Mouse (Mus musculus) erythroid progenitor cell, adult 5-6 weeks (primary cell): ENCODE data around the gene Syn3. TPM values are rescaled to one million over a fixed set of nuclear protein-coding genes. Genes with fewer than 3 reads are reported as not detected.
A peak's percentile ranks its signal among the peaks of the same experiment; 100 is the strongest.

Experiments used
- ATAC-seq: replicated peaks from 2 replicates; pipeline ENCODE4 v1.8.0; 2016; ENCODE audit warnings: moderate number of reproducible peaks, mild to moderate bottlenecking, moderate TSS enrichment, inconsistent platforms; ENCODE audit not compliant: poor library complexity, low FRiP score, severe bottlenecking
- total RNA-seq, 2 experiments: library from RNA; stranded (forward) in 1 of 2; stranded (reverse) in 1 of 2; fragments of 150-400 nt in 1 of 2; fragments of 186-747, 209-891 nt in 1 of 2; gene quantifications; 2 replicates each; pipeline versions ENCODE4 v1.2.3 to v1.2.4; 2015 to 2017; ENCODE audit warnings: low replicate concordance in 2 of 2

Syn3 gene
- total RNA-seq, 2 experiments from 2014 or later, result not detected

DNA sequence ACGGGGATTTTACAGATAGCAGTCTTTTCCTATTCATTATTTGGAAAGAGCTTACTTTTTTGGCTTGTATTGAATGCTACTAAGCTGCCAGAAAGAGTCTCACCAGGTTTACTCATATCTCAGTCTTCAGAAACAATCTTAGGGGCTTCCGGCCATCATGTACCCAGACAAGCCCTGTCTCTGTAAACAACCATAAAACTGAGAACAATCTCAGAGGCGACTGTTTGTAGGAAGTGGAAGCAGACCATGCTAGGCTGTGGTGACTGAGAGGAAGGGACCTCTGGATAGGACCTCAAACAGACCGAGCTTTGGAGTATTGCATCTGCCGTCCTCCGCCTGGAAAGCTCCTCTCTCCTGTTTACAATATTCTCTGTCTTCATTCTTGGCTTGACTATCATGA, 400.3 kb downstream of the Syn3 start:
- ATAC-seq, result no peak

DNA sequence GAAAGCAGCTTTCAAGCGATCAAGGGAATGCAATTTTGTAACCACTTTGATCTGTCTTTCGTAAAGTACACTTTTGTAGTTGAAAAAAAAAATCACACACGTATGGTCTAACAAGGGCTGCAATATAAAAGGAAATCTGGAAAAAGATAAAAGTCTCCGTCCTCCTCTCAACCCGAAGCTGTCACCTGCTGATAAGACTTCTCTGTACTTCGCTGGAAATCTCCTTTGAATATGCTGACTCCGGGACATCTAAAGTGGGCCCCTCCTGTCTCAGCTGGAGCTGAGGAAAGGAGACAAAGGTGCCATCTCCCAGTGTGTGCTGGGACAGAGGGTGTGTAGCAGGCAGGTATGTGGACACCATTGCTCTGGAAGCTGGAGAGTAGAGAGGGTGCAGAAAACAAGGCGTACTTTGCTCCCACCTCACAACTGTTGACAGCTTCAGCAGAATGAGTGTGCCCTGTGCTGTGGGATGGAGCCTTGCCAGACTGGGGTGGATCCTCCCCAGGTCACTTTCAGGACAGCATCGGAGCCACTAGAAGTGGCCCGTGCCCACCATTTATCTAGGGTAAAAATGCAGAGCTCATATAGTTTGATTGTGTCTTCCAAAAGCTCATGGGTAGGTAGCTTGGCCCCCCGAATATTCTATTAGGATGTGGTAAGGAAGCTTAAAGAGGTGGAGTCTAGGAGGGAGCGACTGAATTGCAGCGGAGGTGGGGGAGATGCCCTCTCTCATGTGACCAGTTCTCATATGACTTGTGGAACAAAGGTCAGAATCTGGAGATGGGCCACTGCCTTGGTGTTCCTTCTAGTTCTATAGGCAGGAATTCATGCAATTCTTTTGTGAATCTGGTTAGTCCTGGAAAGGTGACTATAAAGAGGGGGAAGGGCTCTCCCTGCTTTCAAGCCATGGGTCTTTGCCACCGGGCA, 405.3 kb downstream of the Syn3 start:
- ATAC-seq, result no peak

DNA sequence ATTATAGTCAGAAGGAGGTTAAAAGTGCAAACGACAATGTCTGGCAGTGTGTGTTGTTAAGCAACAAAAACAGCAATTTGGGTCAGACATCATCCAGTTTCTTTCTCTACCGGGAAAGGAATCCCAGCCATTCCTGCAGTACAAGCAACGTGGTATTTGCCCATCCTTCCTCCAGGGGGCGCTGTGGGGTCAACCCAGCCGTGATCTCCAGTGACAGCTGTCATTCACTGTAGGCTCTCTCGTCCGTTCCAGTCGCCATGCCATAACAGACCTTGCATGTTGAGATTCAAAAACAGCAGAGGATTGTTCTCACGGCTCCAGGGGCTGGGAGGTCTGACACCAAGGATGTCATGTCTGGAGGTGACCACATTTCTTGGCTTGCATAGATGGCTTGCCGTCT, 406.8 kb downstream of the Syn3 start:
- peak; percentile 78 for ATAC-seq

DNA sequence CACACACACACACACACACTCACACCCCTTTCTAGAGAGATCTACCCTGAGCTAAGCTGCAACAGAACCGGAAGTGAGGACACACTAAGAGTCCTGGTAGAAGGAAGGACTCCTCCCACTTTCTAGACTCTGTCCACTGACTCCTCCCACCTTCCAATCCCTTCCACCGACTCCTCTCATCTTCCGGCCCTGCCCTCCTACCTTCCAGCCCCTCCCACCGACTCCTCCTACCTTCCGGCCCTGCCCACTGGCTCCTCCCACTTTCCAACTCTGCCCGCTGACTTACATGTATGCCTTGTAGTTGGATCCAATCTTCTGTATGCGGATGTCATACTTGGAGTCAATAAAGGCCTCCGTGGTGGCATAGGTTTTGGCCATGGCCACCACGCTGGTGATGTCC, 418.8 kb downstream of the Syn3 start:
- peak; percentile 51; the same call in 1 of the 2 replicates for ATAC-seq

DNA sequence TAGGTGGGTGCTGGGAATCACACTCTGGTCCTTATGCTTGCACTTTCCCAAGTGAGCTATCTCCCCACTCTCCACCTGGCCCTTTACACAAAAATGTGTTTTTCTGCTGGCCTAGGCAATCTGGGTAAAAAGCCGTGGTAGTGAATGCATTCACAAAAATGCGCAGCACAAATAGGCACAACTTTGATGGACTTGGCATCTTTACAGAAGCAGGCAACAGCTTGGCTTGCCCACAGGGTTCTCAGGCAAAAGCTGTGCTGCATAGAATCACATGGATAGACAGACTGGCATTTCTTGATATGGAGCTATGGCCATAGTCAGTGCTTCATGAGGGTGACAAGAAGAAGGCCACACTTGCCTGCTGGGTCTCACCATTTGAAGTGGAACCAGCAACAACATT, 419.9 kb downstream of the Syn3 start:
- ATAC-seq, result no peak

DNA sequence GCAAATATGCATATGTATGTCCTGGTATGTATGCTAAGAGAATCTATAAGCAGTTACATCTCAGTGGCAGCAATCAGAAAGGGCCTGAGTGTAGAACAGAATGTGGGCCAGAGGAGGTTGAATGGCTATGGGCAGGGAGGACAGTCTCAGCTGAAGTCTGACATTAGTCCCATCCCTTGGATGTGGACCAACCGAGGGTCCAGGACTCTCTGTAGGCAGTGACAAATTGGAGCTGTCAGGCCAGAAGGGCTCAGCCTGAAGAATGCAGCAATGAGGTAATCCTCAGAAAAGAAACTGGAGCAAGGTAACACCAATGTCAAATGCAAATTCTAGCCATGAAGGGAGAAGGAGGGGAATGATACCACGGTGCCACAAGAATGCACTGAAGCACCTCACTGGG, 421.4 kb downstream of the Syn3 start:
- ATAC-seq, result no peak

DNA sequence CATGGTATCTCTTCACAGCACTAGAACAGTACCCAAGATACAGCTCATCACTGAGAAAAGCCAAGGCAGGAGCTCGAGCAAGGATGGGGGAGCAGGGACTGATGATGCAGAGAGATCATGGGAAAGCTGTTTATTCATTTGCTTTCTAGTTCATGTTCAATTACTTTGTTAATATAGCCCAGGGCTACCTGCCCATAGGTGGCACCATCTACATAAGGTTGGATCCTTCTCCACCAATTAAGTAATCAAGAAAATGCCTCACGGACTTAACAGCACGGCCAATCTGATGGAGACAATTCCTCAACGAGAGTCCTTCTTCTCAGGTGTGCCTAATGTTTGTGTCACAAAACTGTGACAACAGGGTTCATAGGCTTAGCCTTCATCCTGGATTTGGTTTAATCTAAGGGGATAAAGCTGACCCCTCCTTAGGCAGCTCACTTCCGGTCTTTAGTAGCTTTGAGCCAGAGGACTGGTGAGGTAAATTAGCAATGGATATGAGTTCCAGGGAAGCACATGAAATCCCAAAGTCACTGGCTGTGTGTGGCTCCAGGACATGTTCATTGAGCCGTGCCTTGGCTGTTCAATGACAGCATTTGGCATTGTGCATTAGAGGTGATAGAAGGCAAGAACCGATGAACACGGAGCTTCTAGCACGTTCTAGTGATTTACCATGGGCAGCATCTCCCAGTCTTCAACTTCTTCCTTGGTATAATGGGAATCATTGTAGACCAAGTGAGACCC, 423.6 kb downstream of the Syn3 start:
- ATAC-seq, result no peak

DNA sequence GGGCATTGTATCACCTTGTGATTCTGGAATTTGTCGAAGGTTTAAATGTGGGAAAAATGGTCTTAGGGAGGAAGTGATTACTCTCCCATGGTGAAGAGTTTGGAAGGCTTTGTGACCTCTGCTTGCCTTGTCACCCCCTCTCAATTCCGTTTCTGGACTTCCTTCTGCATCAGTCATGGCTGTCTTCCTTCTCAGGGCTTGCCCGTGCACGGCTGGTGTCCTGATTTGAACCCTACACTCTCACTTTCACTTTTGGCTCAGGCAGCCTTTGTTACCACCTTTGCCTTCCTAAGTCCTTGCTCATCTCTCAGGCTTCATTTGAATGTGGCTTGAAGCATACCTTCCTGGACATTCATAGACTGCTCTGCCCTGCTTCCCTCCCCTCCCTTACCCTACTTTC, 424.6 kb downstream of the Syn3 start:
- no peak for ATAC-seq

DNA sequence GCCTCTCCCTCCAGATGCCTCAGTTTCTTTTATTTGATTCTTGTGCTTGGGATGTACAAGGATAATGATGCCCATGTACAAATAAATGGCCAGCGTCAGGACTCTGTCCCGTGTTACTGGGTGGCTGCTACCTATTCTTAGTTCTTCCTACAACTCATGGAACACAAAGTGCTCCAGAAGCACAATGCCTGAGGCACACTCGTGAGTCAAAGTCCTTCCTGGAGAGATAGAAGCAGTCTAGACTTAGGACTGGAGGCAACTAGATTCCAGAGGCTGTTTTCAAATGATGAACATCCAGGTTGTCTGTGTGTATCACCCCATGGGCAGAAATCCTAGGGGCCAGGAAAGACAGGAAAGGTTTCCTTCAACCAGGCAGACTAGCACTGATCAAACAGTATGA, 427.9 kb downstream of the Syn3 start:
- no peak for ATAC-seq

DNA sequence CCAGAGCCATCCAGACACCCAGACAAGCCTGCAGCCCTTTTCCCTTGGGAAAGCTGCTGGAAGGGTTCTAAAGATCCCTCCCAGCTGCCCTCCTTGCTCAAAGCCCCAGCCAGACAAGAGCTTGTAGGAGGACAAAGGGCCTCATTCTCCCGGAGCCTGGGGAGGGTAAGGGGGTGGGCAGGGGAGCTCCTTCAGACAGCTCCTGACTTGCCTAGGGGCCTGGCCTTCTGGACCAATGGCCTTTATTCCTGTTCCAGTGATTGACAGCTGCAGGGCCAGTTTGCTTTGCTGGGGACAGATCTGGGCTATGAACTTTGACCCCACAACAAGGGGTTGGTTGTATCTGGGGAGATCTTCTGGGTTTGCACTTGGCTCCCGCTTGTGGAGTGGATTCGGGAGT, 429.4 kb downstream of the Syn3 start:
- no peak for ATAC-seq

DNA sequence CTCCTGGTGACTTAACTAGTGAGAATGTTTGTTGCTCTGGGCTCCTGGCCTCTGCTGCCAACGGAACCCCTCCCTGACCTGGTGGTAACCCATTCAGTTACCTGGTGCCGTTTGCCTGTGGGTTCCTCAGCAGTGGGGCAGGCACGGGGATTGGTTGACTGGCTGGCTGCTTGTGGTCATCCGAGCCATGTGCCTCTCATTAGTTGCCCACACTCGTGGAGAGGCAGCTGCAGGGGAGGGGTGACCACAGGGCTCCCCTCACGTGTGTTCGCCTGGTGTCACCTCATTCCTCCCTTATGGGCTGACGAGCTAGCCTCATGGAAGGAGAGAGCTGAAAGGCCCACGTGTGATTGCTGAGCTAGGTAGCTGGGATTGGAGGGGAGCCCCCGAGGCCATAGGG, 430.8 kb downstream of the Syn3 start:
- ATAC-seq, result no peak

DNA sequence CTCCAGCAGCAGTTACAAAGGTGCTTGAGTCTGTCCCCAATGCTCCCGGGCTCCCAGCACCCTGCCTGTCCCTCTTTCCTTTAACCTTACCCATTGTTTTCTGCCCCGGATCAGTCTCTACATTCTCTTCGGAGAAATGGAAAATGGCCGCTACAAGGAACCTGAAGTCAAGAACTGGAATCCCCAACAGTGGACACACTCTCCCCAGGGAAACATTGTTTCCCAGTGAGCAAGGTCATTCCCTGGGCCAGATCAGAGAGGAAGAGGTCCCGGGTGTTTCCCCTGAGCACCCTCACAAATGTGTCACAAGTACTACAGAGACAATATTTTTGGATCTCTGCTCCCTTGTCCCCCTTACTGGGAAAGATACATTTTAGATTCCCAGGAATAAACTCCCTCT, 432.0 kb downstream of the Syn3 start:
- no peak for ATAC-seq

DNA sequence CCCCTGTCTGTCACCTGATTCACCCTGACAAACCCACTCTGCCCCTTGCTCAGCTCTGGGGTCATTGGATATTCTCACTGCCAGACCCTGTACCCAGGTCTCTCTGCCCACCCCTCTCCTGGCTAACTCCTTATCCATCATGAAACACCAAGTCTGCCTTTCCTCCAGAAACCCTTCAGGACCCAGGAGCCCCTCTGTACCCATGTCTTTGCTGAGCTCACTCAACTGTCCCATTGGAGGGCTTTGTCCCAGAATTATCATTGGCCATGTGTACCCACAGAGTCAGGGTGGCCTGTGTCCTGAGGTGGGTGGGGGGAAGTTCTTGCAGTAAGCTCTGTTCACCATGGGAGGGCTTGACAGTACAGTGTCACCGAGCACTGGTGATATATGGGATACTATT, 433.0 kb downstream of the Syn3 start:
- no peak for ATAC-seq

DNA sequence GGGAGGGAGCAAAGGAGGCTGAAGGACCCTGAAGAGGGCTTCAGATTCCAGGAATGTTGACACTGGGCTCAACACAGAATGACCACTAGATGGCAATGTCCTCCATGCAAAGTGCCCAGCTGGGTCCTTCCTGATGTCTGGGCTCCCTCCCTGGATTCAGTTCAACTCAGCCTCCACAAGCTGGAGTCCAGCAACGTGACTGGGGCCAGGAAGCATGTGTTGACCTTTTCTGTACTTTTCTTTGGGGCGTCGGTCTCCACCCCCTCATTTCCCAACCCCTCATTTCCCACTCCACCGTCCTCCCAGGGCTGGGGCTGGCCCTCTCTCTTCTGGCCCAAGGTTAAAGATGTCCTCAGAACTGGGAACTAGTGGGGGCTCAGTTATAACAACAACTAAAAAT, 433.8 kb downstream of the Syn3 start:
- peak; percentile 76 for ATAC-seq

DNA sequence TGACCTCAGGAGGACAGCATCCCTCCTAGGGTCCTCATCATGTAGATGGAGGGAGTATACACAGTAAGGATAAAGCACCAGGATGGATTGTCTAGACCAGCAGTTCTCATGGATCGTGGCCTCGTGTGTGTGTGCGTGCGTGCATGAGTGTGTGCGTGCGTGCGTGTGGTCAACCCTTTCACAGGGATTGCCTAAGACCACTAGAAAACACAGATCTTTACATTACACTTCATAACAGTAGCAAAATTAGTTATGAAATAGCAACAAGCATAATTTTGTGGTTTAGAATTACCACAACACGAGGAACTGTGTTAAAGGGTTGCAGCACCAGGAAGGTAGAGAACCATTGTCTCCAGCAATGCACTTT, 435.7 kb downstream of the Syn3 start:
- ATAC-seq, result no peak

DNA sequence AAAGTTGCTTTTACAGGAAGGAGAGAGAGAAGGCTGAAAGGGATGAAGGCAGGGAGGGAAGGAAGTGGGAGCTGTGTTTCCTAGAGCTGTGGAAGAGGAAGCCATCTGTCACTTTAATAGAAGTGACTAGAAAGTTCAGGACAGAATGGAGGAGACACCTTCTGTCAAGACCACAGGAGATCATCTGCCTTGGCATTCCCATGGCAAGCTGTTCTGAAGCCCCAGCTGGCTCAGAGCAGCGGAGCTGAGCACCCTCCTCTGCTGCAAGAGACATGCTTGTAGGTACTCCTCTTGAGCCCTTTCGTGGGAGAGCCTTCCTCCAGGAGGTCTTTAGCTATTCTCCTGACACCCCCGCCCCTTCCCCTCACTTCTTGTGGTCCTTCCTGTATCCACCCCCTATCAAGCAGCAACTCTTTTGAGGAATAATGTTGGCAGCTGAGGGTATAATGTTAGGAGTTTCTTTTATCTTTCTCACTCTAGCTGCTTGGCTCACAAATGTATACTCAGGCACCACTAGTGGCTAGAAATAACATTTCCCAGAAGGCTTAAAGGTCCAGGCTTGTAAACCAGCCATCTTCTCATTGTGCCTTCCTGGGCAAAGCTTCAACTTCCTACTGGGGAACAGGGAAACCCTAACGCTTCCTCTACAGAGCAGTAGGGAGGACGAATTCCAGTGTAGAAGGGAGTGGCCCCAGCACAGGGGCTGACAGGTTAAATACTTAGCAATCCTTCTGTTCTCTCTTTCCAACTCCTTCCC, 436.3 kb downstream of the Syn3 start:
- no peak for ATAC-seq

DNA sequence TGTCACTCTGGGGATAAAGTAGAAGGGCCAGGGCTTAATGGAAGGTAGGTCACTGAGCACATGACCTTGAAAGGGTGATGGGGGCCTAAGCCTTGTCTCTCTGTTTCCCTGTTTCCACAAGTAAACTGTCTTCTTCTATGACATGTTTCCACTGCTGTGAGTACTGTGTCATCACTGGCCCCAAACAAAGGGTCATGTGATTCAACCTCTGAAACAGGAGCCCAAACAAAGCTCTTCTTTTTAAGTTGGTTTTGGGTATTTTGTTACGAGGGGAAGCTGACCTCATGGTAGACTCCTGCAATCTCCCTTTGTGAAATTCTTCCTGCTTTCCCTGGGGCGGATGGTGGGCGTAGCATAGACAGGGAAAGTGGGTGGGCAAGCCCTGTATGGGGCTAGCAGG, 438.4 kb downstream of the Syn3 start:
- no peak for ATAC-seq

DNA sequence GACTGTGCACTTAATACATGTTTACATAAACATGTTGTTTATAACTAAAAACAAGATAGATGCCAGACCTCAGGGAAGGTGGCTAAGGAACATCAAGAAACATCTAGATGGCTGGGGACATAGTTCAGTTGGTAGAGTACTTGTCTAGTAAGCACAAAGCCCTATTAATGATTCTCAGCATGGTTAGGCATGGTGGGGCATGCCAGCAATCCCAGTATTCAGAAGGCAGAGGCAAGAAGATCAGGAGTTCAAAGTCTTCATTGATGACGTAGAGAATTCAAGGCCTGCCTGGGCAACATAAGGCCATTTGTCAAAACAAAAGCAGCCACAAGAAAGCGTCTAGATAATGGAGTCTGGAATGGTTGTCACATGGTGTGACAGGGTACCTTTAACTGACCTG, 441.0 kb downstream of the Syn3 start:
- no peak for ATAC-seq

DNA sequence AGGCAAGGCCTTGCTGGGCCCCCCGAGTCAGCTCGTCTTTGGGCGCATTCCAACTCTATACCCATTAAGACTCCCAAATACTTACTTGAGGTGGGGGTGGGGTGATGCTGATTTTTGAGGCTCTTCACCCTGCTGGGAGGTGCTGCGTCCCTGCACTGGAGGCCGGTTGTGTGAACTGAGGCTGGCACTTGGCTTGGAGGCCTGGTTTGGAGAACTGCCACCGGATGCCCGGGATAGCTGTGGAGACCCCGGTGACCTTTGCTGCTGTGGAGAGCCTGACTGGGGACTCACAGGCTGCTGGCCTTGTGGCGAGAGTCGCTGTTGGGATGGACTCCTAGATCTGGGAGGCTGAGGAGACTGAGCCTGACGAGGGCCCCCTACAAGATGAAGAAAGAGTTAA, 441.4 kb downstream of the Syn3 start:
- no peak for ATAC-seq

DNA sequence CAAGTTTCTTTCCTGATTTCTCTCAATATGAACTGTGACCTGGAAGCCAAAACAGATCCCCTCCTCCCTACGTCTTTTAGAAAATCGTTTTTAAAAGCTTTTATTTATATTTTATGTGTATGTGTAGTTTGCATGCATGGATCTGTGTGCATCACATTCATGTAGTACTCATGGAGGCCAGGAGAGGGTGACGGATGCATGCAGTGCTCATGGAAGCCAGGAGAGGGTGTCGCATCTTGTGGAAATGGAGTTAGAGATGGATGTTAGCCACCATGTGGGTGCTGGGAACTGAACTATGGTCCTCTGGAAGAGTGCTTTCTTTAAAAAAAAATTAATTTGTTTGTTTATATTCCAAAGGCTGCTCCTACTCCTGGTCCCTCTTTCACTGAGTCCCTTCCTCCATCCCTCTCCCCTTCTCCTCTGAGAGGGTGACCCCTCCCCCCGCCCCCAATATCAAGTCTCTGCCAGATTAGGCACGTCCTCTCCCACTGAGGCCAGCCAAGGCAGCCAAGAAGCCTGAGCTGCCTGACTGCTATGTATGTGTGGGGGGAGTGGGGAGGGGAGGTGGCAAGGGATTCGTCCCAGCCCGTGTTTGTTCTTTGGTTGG, 442.3 kb downstream of the Syn3 start:
- no peak for ATAC-seq
